Mouse (Mus musculus) MEL (cell line): ENCODE measurements at regions not wholly inside any gene's neighbourhood (a gene's known extent, or its start where the extent isn't known, plus 50 kb on each side); places are given as distances from the start of the nearest gene placed in this dataset.

Experiments
- DNase-seq: peaks from one replicate; pipeline ENCODE4 v3.0.0; 2011; ENCODE audit warnings: low read depth, low spot score
- H3K27ac ChIP-seq: 2 replicates; pipeline ENCODE4 v1.5.1; 2012; ENCODE audit warnings: low read depth, mild to moderate bottlenecking, control low read depth, low read length, moderate library complexity; ENCODE audit not compliant: control insufficient read depth
- H3K27me3 ChIP-seq, 2 experiments: fragments of 150-350 bp in 1 of 2; sonication (generic) in 1 of 2; 2 replicates each; pipeline ENCODE4 v1.6.1; 2012; ENCODE audit warnings: low read length in 2 of 2, mild to moderate bottlenecking in 2 of 2, improper control_type of control experiment in 1 of 2, moderate library complexity in 1 of 2; ENCODE audit not compliant: insufficient read depth in 2 of 2, control insufficient read depth in 1 of 2
- H3K36me3 ChIP-seq, 2 experiments: 2 replicates each; pipeline ENCODE4 v1.6.1; 2012 to 2014; ENCODE audit warnings: low read length in 2 of 2, improper control_type of control experiment in 1 of 2, inconsistent platforms in 1 of 2, mild to moderate bottlenecking in 1 of 2; ENCODE audit not compliant: insufficient read depth in 2 of 2, control insufficient read depth in 1 of 2
- H3K4me1 ChIP-seq, 2 experiments: fragments of 150-350 bp in 1 of 2; sonication (generic) in 1 of 2; 2 replicates each; pipeline ENCODE4 v1.6.1; 2012; ENCODE audit warnings: low read length in 2 of 2, improper control_type of control experiment in 1 of 2, mild to moderate bottlenecking in 1 of 2; ENCODE audit not compliant: insufficient read depth in 2 of 2, control insufficient read depth in 1 of 2
- H3K4me3 ChIP-seq, 2 experiments: fragments of 150-350 bp in 1 of 2; sonication (generic) in 1 of 2; 2 replicates each; pipeline ENCODE4 v1.5.1; 2012; ENCODE audit warnings: low read depth in 2 of 2, low read length in 2 of 2, mild to moderate bottlenecking in 2 of 2, moderate library complexity in 2 of 2, control low read depth in 1 of 2, improper control_type of control experiment in 1 of 2; ENCODE audit not compliant: control insufficient read depth in 1 of 2, insufficient read depth in 1 of 2
- H3K79me2 ChIP-seq: 2 replicates; pipeline ENCODE4 v1.6.1; 2012; ENCODE audit warnings: mild to moderate bottlenecking, low read length, moderate library complexity; ENCODE audit not compliant: control insufficient read depth, poor library complexity, insufficient read depth
- H3K9ac ChIP-seq: 2 replicates; pipeline ENCODE4 v1.6.1; 2012; ENCODE audit warnings: low read depth, mild to moderate bottlenecking, control low read depth, low read length, moderate library complexity; ENCODE audit not compliant: control insufficient read depth, poor library complexity, severe bottlenecking
- H3K9me3 ChIP-seq: fragments of 150-350 bp; sonication (generic); replicated peaks from 2 replicates; pipeline ENCODE4 v1.6.1; 2012; ENCODE audit warnings: mild to moderate bottlenecking, low read length, improper control_type of control experiment, moderate library complexity; ENCODE audit not compliant: insufficient read depth
- E2F4 ChIP-seq: IDR thresholded peaks from 2 replicates; pipeline ENCODE4 v1.6.1; 2011; ENCODE audit warnings: low read depth, low read length, improper control_type of control experiment, borderline replicate concordance
- EP300 ChIP-seq, 2 experiments: IDR thresholded peaks; 2 replicates each; pipeline ENCODE4 v1.6.1; 2011; ENCODE audit warnings: improper control_type of control experiment in 2 of 2, low read length in 2 of 2, low read depth in 1 of 2, mild to moderate bottlenecking in 1 of 2
- GATA1 ChIP-seq: IDR thresholded peaks from 2 replicates; pipeline ENCODE4 v1.6.1; 2011; ENCODE audit warnings: low read depth, low read length, improper control_type of control experiment
- HCFC1 ChIP-seq: IDR thresholded peaks from 2 replicates; pipeline ENCODE4 v1.6.1; 2012; ENCODE audit warnings: low read depth, mild to moderate bottlenecking, inconsistent platforms, low read length, improper control_type of control experiment, moderate library complexity
- MAFK ChIP-seq: IDR thresholded peaks from 2 replicates; pipeline ENCODE4 v1.6.1; 2011; ENCODE audit warnings: low read depth, mild to moderate bottlenecking, low read length, improper control_type of control experiment, borderline replicate concordance
- MAX ChIP-seq: IDR thresholded peaks from 2 replicates; pipeline ENCODE4 v1.6.1; 2011; ENCODE audit warnings: low read length, improper control_type of control experiment
- MYB ChIP-seq: IDR thresholded peaks from 2 replicates; pipeline ENCODE4 v1.6.1; 2011; ENCODE audit warnings: mild to moderate bottlenecking, low read depth, low read length, improper control_type of control experiment
- NELFE ChIP-seq: IDR thresholded peaks from 2 replicates; pipeline ENCODE4 v1.6.1; 2011; ENCODE audit warnings: low read depth, low read length, improper control_type of control experiment
- POLR2AphosphoS2 ChIP-seq: IDR thresholded peaks from 2 replicates; pipeline ENCODE4 v1.6.1; 2011; ENCODE audit warnings: low read length, improper control_type of control experiment
- POLR2AphosphoS5 ChIP-seq: IDR thresholded peaks from 2 replicates; pipeline ENCODE4 v1.6.1; 2012; ENCODE audit warnings: low read depth, borderline replicate concordance, mild to moderate bottlenecking, inconsistent platforms, low read length, moderate library complexity, mixed read lengths
- RAD21 ChIP-seq: IDR thresholded peaks from 2 replicates; pipeline ENCODE4 v1.6.1; 2011; ENCODE audit warnings: mild to moderate bottlenecking, low read depth, low read length, improper control_type of control experiment
- RCOR1 ChIP-seq: IDR thresholded peaks from 2 replicates; pipeline ENCODE4 v1.6.1; 2012; ENCODE audit warnings: low read depth, mild to moderate bottlenecking, inconsistent platforms, low read length, improper control_type of control experiment
- TCF12 ChIP-seq: IDR thresholded peaks from 2 replicates; pipeline ENCODE4 v1.6.1; 2014; ENCODE audit warnings: low read depth, mild to moderate bottlenecking, inconsistent platforms, low read length, improper control_type of control experiment, moderate library complexity
- USF1 ChIP-seq: IDR thresholded peaks from 2 replicates; pipeline ENCODE4 v1.6.1; 2014; ENCODE audit warnings: low read depth, mild to moderate bottlenecking, inconsistent platforms, low read length, improper control_type of control experiment, moderate library complexity
- ZC3H11A ChIP-seq: IDR thresholded peaks from 2 replicates; pipeline ENCODE4 v1.6.1; 2012; ENCODE audit warnings: low read depth, mild to moderate bottlenecking, inconsistent platforms, low read length, improper control_type of control experiment
- ZKSCAN1 ChIP-seq: IDR thresholded peaks from 2 replicates; pipeline ENCODE4 v1.6.1; 2012; ENCODE audit warnings: low read depth, mild to moderate bottlenecking, inconsistent platforms, low read length, improper control_type of control experiment, moderate library complexity
- ZNF384 ChIP-seq: IDR thresholded peaks from 2 replicates; pipeline ENCODE4 v1.6.1; 2012; ENCODE audit warnings: low read depth, mild to moderate bottlenecking, inconsistent platforms, low read length, improper control_type of control experiment

- H3K4me1 ChIP-seq = no peaks in the 10 kb centered on the region
- no peaks in the 10 kb centered on the region for H3K9me3 ChIP-seq
- H3K9ac ChIP-seq = no peak overlapping the region
Measured at GRCm38 (mm10) chr16:93096175-93096574, 270.2 kb upstream of the Runx1 start.

GRCm38 (mm10) chr16:93092796-93093195, 266.8 kb upstream of the Runx1 start:
- no peaks in the 10 kb centered on the region for H3K79me2 ChIP-seq
- no peak overlapping the region for H3K4me3 ChIP-seq
- H3K9me3 ChIP-seq = no peaks in the 10 kb centered on the region
- H3K9ac ChIP-seq = no peak overlapping the region
- H3K27ac ChIP-seq = no peak overlapping the region
- peaks cover 0 to 1% of the 10 kb centered on the region in 2 experiments; a peak in 1 of 4 replicates for H3K27me3 ChIP-seq
- no peak for DNase-seq
- TF ChIP-seq MYB = no peak
- no peak for TF ChIP-seq RAD21
- no peak for TF ChIP-seq GATA1
- no peak for TF ChIP-seq MAX
- no peaks in the 10 kb centered on the region for H3K36me3 ChIP-seq
- H3K4me1 ChIP-seq = no peaks in the 10 kb centered on the region

More at GRCm38 (mm10) chr16:93096175-93096574, 270.2 kb upstream of the Runx1 start:
- DNase-seq = no peak
- H3K36me3 ChIP-seq = no peaks in the 10 kb centered on the region
- TF ChIP-seq MAFK (no peak), ZNF384 (no peak), ZC3H11A (no peak), HCFC1 (no peak), RCOR1 (no peak), TCF12 (no peak), NELFE (no peak), POLR2AphosphoS5 (no peak), USF1 (no peak), MYB (no peak), EP300 (IDR thresholded peaks at IDR 0.05; ENCODE audit: low read depth in 1 of 2, low read length in 2 of 2) (no peak), E2F4 (no peak), MAX (no peak), GATA1 (no peak), ZKSCAN1 (no peak), POLR2AphosphoS2 (no peak)
- H3K27me3 ChIP-seq = no peaks in the 10 kb centered on the region
- H3K4me3 ChIP-seq = no peak overlapping the region
- no peaks in the 10 kb centered on the region for H3K79me2 ChIP-seq
- H3K27ac ChIP-seq = no peak overlapping the region
